Mouse (Mus musculus) granulocyte monocyte progenitor cell, adult 5-6 weeks (primary cell): ENCODE data around the gene Qars. TPM values are rescaled to one million over a fixed set of nuclear protein-coding genes. Genes with fewer than 3 reads are reported as not detected.

Experiments
- ATAC-seq: replicated peaks from 2 replicates; pipeline ENCODE4 v1.8.0; 2016; ENCODE audit warnings: mild to moderate bottlenecking, moderate TSS enrichment, inconsistent platforms; ENCODE audit not compliant: poor library complexity, severe bottlenecking
- total RNA-seq, 2 experiments: library from RNA; stranded (forward) in 1 of 2; stranded (reverse) in 1 of 2; fragments of 200-712, 200-1000 nt in 1 of 2; fragments of >200 nt in 1 of 2; fragmentation: Nextera tagmentation in 1 of 2; gene quantifications; 2 replicates each; pipeline ENCODE4 v1.2.3; 2014 to 2017

Qars gene
- total RNA-seq, 2 experiments from 2014 or later: 144 to 252 TPM

- ATAC-seq: no peak
These were observed 22.1 kb upstream of the Qars start for GRCm38 (mm10) chr9:108485301-108485875.

GRCm38 (mm10) chr9:108486973-108487530 is 20.5 kb upstream of the Qars start:
- no peak for ATAC-seq

GRCm38 (mm10) chr9:108488403-108488802 is 19.1 kb upstream of the Qars start:
- ATAC-seq: no peak

- no peak for ATAC-seq
These were observed 18.3 kb upstream of the Qars start for GRCm38 (mm10) chr9:108489215-108489614.

GRCm38 (mm10) chr9:108489702-108490558 is 17.6 kb upstream of the Qars start:
- ATAC-seq: no peak

GRCm38 (mm10) chr9:108490559-108491285 is 16.8 kb upstream of the Qars start, which contains the start of gene Usp19:
Gene Usp19 (plus strand): TSS chr9:108490602.
- ATAC-seq: peak; percentile 81

- no peak for ATAC-seq
These were observed 16.3 kb upstream of the Qars start for GRCm38 (mm10) chr9:108491286-108491580.

GRCm38 (mm10) chr9:108492043-108492750 is 15.3 kb upstream of the Qars start:
- peak; percentile 71 for ATAC-seq

GRCm38 (mm10) chr9:108493246-108493645 is 14.3 kb upstream of the Qars start:
- no peak for ATAC-seq

- no peak for ATAC-seq
These were observed 13.2 kb upstream of the Qars start for GRCm38 (mm10) chr9:108494146-108494825.

- ATAC-seq: no peak
These were observed 12.6 kb upstream of the Qars start for GRCm38 (mm10) chr9:108494905-108495304.

GRCm38 (mm10) chr9:108499231-108499630 is 8.3 kb upstream of the Qars start:
- ATAC-seq: no peak

- no peak for ATAC-seq
These were observed 7.6 kb upstream of the Qars start for GRCm38 (mm10) chr9:108499943-108500342.

- ATAC-seq: no peak
These were observed 605 bp upstream of the Qars start for GRCm38 (mm10) chr9:108506901-108507300.

GRCm38 (mm10) chr9:108508776-108509175 is 1.3 kb downstream of the Qars start:
- ATAC-seq: no peak

GRCm38 (mm10) chr9:108516380-108517251 is 9.1 kb downstream of the Qars start, which contains the start of gene Qrich1:
Gene Qrich1 (plus strand): TSS chr9:108516806.
- peak; percentile 91 for ATAC-seq

- ATAC-seq: peak; percentile 45
These were observed 9.9 kb downstream of the Qars start for GRCm38 (mm10) chr9:108517253-108517930.

- peak; percentile 31 for ATAC-seq
These were observed 10.4 kb downstream of the Qars start for GRCm38 (mm10) chr9:108517931-108518332.
